Mouse (Mus musculus) cerebellum, adult 2 months (tissue): ENCODE data around the gene Notch1.

ENCODE experiments used
- CTCF ChIP-seq: fragments of 200-500 bp; IDR thresholded peaks from 2 replicates; pipeline ENCODE4 v1.5.1; 2011; ENCODE audit warnings: low read depth, mild to moderate bottlenecking, control low read depth, low read length, moderate library complexity, borderline replicate concordance; ENCODE audit not compliant: insufficient read depth
- POLR2A ChIP-seq: fragments of 200-500 bp; IDR thresholded peaks from 2 replicates; pipeline ENCODE4 v1.6.1; 2011; ENCODE audit warnings: low read length, control low read depth, borderline replicate concordance; ENCODE audit not compliant: insufficient read depth

GRCm38 (mm10) chr2:26522327-26522726, 5.9 kb upstream of the Notch1 start:
- TF ChIP-seq POLR2A, result no peak
- TF ChIP-seq CTCF, result no peak
